Mouse (Mus musculus): ENCODE measurements around the gene Ip6k2. TPM values are rescaled to one million over a fixed set of nuclear protein-coding genes. Genes with fewer than 3 reads are reported as not detected.
A peak's percentile ranks its signal among the peaks of the same experiment; 100 is the strongest.

Ip6k2 gene
- 10 to 100 TPM; 39.6 to 42.0 TPM for total RNA-seq (2021)

GRCm38 (mm10) chr9:108783548-108784463 lies at the start of gene Ip6k2:
Ip6k2 (plus strand) TSS chr9:108783796.
- DNase-seq = peak; percentile 97

GRCm38 (mm10) chr9:108734626-108735025 lies 49.0 kb upstream of the Ip6k2 start:
- DNase-seq = no peak
- intact Hi-C loops (cut with DNase I) = no loop called here

More at GRCm38 (mm10) chr9:108783548-108784463, at the start of gene Ip6k2:
- intact Hi-C loops (cut with DNase I) = loop anchor here (1.0 kb wide), 1 partner anchor 24 kb away; the partner anchor contains the start of gene Nckipsd

DNA sequence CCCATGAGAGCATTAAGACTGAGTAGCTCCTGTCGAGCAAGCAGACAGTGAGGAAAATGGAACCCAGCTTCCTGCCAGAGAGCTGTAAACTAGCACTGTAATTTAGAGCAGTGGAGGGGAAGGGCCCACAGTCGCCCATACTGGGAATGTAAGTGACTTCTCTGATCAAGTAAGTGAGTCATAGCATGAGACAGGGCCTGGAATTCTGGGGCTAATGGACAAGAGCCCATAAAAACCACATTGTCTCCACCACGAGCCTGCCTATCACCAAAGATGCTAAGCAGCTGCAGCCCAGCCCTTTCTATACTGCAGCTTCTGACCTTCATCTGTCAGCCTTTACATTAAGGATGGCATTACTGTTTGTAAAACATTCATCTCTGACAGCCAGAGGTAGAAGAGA lies 44.4 kb upstream of the Ip6k2 start:
- no peak for DNase-seq

GRCm38 (mm10) chr9:108740062-108740461 lies 43.5 kb upstream of the Ip6k2 start:
- intact Hi-C loops (cut with DNase I) = no loop called here
- no peak for DNase-seq

More for the DNA sequence above, 44.4 kb upstream of the Ip6k2 start:
- intact Hi-C loops (cut with DNase I) = no loop called here

GRCm38 (mm10) chr9:108742048-108742447 lies 41.5 kb upstream of the Ip6k2 start:
- intact Hi-C loops (cut with DNase I) = no loop called here
- no peak for DNase-seq

GRCm38 (mm10) chr9:108746876-108747499 lies 36.6 kb upstream of the Ip6k2 start:
- intact Hi-C loops (cut with DNase I) = no loop called here
- DNase-seq = no peak

- no peak for DNase-seq
- intact Hi-C loops (cut with DNase I) = no loop called here
These were observed 35.9 kb upstream of the Ip6k2 start for GRCm38 (mm10) chr9:108747694-108748093.

- intact Hi-C loops (cut with DNase I) = no loop called here
- DNase-seq = peak; percentile 36 to 45
These were observed 34.9 kb upstream of the Ip6k2 start for GRCm38 (mm10) chr9:108748600-108749183.

DNA sequence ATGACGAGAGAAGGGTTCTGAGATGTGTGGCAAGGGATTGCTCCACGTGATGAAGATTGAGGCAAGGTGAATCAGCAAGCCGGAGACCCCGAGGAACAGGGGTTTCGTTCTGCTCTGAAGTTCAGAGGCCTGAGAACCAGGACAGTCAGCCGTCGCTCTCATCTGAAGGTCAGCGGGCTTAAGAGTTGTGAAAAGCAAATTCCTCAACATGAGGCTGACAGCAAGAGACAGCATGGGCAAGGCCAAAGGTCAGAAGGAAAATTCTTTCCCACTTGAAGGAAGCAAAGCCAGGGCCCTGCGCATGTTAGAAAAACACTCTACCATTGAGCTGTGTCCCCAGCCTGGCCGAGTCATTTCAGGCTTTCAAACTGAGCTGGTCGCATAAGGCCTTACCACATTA lies 33.0 kb upstream of the Ip6k2 start:
- intact Hi-C loops (cut with DNase I) = loop anchor here (5.0 kb wide), 1 partner anchor 67 kb away; no protein-coding TSS in a partner anchor

DNA sequence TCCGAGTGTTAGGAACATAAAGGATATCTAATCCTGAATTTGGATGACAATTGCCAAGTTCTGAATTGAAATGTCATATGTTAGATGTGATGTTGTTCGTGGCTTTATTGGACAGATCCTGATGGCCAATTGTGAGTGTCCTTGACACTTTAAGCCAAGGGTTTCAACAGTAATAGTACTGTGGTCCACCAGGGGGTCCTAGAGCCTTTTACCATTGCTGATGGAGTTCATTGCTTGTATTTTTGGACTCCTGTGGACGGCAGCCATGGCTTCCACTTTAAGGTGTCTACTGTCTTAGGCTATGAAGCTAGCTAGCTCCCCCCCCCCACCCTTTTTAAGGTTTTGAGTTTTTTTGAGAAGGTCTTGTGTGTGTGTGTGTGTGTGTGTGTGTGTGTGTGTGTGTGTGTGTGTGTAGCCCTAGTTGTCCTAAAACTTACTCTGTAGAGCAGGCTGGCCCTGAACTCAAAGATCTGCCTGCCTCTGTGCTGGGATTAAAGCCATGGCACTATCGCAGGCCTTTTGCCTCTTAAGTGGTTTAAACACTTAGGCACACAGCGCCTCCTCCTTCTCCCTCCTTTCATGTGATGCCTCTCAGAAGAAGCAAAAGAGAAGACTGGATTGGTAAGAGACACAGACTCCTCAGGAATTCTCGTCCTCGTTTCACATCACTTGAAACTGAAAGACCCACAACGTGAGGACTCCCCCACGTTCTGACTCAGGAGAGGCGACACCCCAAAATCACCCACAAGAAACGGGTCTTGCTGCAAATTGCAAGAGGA lies 31.3 kb upstream of the Ip6k2 start:
- no peak for DNase-seq
- intact Hi-C loops (cut with DNase I) = loop anchor here (5.0 kb wide), 1 partner anchor 65 kb away; no protein-coding TSS in a partner anchor

More for the DNA sequence above, 33.0 kb upstream of the Ip6k2 start:
- DNase-seq = no peak

- intact Hi-C loops (cut with DNase I) = loop anchor here (5.0 kb wide), 1 partner anchor 64 kb away; no protein-coding TSS in a partner anchor
- DNase-seq = peak; percentile 66 to 77
These were observed 30.3 kb upstream of the Ip6k2 start for GRCm38 (mm10) chr9:108753326-108753725.

- intact Hi-C loops (cut with DNase I) = loop anchor here (5.0 kb wide), 1 partner anchor 63 kb away; no protein-coding TSS in a partner anchor
- no peak for DNase-seq
These were observed 29.6 kb upstream of the Ip6k2 start for GRCm38 (mm10) chr9:108753976-108754375.

- intact Hi-C loops (cut with DNase I) = loop anchor here (5.0 kb wide), 1 partner anchor 63 kb away; no protein-coding TSS in a partner anchor
- DNase-seq = no peak
These were observed 29.2 kb upstream of the Ip6k2 start for GRCm38 (mm10) chr9:108754423-108754822.

- DNase-seq = peak in 1 of 2 experiments; percentile 15
- intact Hi-C loops (cut with DNase I) = no loop called here
These were observed 26.2 kb upstream of the Ip6k2 start for GRCm38 (mm10) chr9:108757406-108757805.

DNA sequence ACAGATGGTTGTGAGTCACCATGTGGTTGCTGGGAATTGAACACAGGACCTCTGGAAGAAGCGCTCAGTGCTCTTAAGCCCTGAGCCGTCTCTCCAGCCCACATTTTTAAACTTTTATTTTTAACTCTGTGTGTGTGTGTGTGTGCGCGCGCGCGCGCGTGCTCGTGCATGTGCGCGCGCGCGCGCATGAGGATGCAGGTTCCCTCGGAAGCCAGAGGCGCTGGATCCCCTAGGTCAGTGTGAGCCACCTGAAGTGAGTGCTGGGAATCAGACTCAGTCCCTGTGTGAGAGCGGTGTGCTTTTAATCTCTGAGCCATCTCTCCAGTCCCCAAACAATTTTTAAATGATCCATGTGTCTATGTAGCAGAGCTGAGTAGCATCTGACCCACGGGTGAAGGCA lies 24.5 kb upstream of the Ip6k2 start:
- DNase-seq = no peak
- intact Hi-C loops (cut with DNase I) = no loop called here

DNA sequence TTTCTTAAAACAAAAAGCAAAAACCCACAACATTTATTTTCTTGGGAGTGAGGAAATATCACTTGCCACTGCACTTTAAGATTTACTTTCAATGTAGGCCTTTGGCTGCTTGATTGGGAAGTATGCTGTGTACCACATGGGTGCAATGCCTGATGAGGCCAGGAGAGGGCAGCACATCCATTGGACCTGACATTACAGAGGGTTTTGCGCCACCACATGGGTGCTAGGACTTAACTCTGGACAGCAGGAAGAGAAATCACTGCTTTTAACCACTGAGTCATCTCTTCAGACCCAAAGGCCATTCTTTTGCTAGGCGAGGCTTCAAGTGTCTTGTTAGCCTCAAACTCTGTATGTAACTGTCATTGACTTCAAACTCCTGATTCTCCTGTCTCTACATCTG lies 23.8 kb upstream of the Ip6k2 start:
- peak in 1 of 2 experiments; percentile 52 for DNase-seq
- intact Hi-C loops (cut with DNase I) = no loop called here

GRCm38 (mm10) chr9:108761561-108761960 lies 22.0 kb upstream of the Ip6k2 start:
- intact Hi-C loops (cut with DNase I) = no loop called here
- no peak for DNase-seq

- DNase-seq = no peak
- intact Hi-C loops (cut with DNase I) = no loop called here
These were observed 18.6 kb upstream of the Ip6k2 start for GRCm38 (mm10) chr9:108764971-108765370.

- no peak for DNase-seq
- intact Hi-C loops (cut with DNase I) = no loop called here
These were observed 7.0 kb upstream of the Ip6k2 start for GRCm38 (mm10) chr9:108776614-108777013.

- intact Hi-C loops (cut with DNase I) = no loop called here
- no peak for DNase-seq
These were observed 6.3 kb upstream of the Ip6k2 start for GRCm38 (mm10) chr9:108777276-108777675.

Measured in heart, postnatal 10 days (tissue).